Mouse (Mus musculus) G1E (cell line): ENCODE results near the gene Mthfd2l.

Experiments used
- CTCF ChIP-seq: IDR thresholded peaks from 2 replicates; pipeline ENCODE4 v1.5.1; 2012; ENCODE audit warnings: low read depth, low read length, inconsistent platforms, mixed read lengths
- GATA1 ChIP-seq: IDR thresholded peaks from 2 replicates; pipeline ENCODE4 v1.6.1; 2012; ENCODE audit warnings: borderline replicate concordance, low read length, inconsistent platforms, mixed read lengths
- POLR2AphosphoS5 ChIP-seq: IDR thresholded peaks from 2 replicates; pipeline ENCODE4 v1.6.1; 2012; ENCODE audit warnings: low read depth, low read length, inconsistent platforms; ENCODE audit not compliant: insufficient replicate concordance

GRCm38 (mm10) chr5:91038963-91039362 lies 108.0 kb downstream of the Mthfd2l start:
- TF ChIP-seq CTCF (no peak), POLR2AphosphoS5 (no peak), GATA1 (no peak)
